Mouse (Mus musculus): Measurements from ENCODE around the gene C5ar2. TPM values are rescaled to one million over a fixed set of nuclear protein-coding genes. Genes with fewer than 3 reads are reported as not detected.
"Not testable (repeated sequence)": the region's sequence is repeated elsewhere in the genome, so short reads cannot be mapped to it uniquely, and the experiment has no call there.

The C5ar2 gene
- polyA plus RNA-seq, 1 experiment from 2014 or later, result 0.10 TPM

GRCm38 (mm10) chr7:16273081-16273765 lies 29.3 kb upstream of the C5ar2 start, which contains the start of gene Inafm1:
TSS of gene Inafm1 (minus strand) at chr7:16273617.
- H3K9ac ChIP-seq, result peak within 1 kb of the TSS; percentile 82
- WGBS, result under 1% methylated on average over 41 of the region's 49 CpGs

GRCm38 (mm10) chr7:16272681-16273080 lies 28.7 kb upstream of the C5ar2 start:
- peak; percentile 71 for ATAC-seq (ENCODE audit: low FRiP score, low read depth)
- H3K27ac ChIP-seq, result peak overlapping the region; percentile 91
- H3K9me3 ChIP-seq, result no peaks in the 10 kb centered on the region
- H3K36me3 ChIP-seq, result peaks cover 29% of the 10 kb centered on the region
- peaks cover 4% of the 10 kb centered on the region; the same call in 1 of the 2 replicates for H3K27me3 ChIP-seq
- H3K4me1 ChIP-seq, result peaks cover 28% of the 10 kb centered on the region
- H3K4me3 ChIP-seq, result peak overlapping the region; percentile 79
- peak overlapping the region; percentile 90 for H3K4me2 ChIP-seq (replicated peaks)
- H3K9ac ChIP-seq, result peak overlapping the region; percentile 82
- WGBS, result under 1% methylated on average over 43 of the region's 46 CpGs

More at GRCm38 (mm10) chr7:16273081-16273765, 29.3 kb upstream of the C5ar2 start, which contains the start of gene Inafm1:
- Histone ChIP-seq H3K36me3 (peaks cover 35% of the 10 kb centered on the region), H3K4me1 (peaks cover 28% of the 10 kb centered on the region), H3K27me3 (peaks cover 4% of the 10 kb centered on the region; the same call in 1 of the 2 replicates), H3K27ac (peak within 1 kb of the TSS; percentile 91), H3K9me3 (no peaks in the 10 kb centered on the region), H3K4me3 (peak within 1 kb of the TSS; percentile 79), H3K4me2 (replicated peaks) (peak within 1 kb of the TSS; percentile 90)
- ATAC-seq (ENCODE audit: low FRiP score, low read depth), result peak; percentile 86

GRCm38 (mm10) chr7:16271139-16271538 lies 27.2 kb upstream of the C5ar2 start:
- 75% methylated on average over 1 of the region's 1 CpGs for WGBS
- H3K27ac ChIP-seq, result no peak overlapping the region
- peaks cover 14% of the 10 kb centered on the region for H3K36me3 ChIP-seq
- H3K9me3 ChIP-seq, result 0 out of 2 replicates have a peak, but pooled peaks cover 2% of the 10 kb centered on the region
- no peak overlapping the region for H3K4me3 ChIP-seq
- H3K4me1 ChIP-seq, result peaks cover 28% of the 10 kb centered on the region
- H3K9ac ChIP-seq, result no peak overlapping the region; the same call in 1 of the 2 replicates
- ATAC-seq (ENCODE audit: low FRiP score, low read depth), result no peak
- 0 out of 2 replicates have a peak overlapping the region, but pooled peaks have one; percentile 90 for H3K4me2 ChIP-seq (replicated peaks)
- peaks cover 4% of the 10 kb centered on the region; the same call in 1 of the 2 replicates for H3K27me3 ChIP-seq

GRCm38 (mm10) chr7:16266593-16266992 lies 22.6 kb upstream of the C5ar2 start:
- peaks cover 15% of the 10 kb centered on the region; the same call in 1 of the 2 replicates for H3K9me3 ChIP-seq
- H3K9ac ChIP-seq; H3K4me3 ChIP-seq; H3K27me3 ChIP-seq; H3K27ac ChIP-seq; H3K36me3 ChIP-seq; H3K4me2 ChIP-seq (replicated peaks); ATAC-seq (ENCODE audit: low FRiP score, low read depth); H3K4me1 ChIP-seq: not testable (repeated sequence)
- 79% methylated on average over 7 of the region's 7 CpGs for WGBS

GRCm38 (mm10) chr7:16265856-16266255 lies 21.9 kb upstream of the C5ar2 start:
- Histone ChIP-seq H3K4me3 (no peak overlapping the region), H3K4me2 (replicated peaks) (no peak overlapping the region), H3K27me3 (no peaks in the 10 kb centered on the region), H3K4me1 (no peaks in the 10 kb centered on the region), H3K9ac (no peak overlapping the region), H3K27ac (no peak overlapping the region), H3K36me3 (peaks cover 3% of the 10 kb centered on the region; the same call in 1 of the 2 replicates), H3K9me3 (peaks cover 15% of the 10 kb centered on the region; the same call in 1 of the 2 replicates)
- no peak for ATAC-seq (ENCODE audit: low FRiP score, low read depth)
- 86% methylated on average over 11 of the region's 11 CpGs for WGBS

- Histone ChIP-seq H3K4me1 (no peaks in the 10 kb centered on the region), H3K9ac (no peak overlapping the region), H3K27ac (no peak overlapping the region), H3K36me3 (no peaks in the 10 kb centered on the region), H3K4me2 (replicated peaks) (no peak overlapping the region), H3K9me3 (peaks cover 15% of the 10 kb centered on the region; the same call in 1 of the 2 replicates), H3K4me3 (no peak overlapping the region), H3K27me3 (no peaks in the 10 kb centered on the region)
- 84% methylated on average over 5 of the region's 5 CpGs for WGBS
- no peak for ATAC-seq (ENCODE audit: low FRiP score, low read depth)
Measured at GRCm38 (mm10) chr7:16263843-16264242, 19.9 kb upstream of the C5ar2 start.

- Histone ChIP-seq H3K4me1 (no peaks in the 10 kb centered on the region), H3K27ac (no peak overlapping the region), H3K9ac (no peak overlapping the region), H3K27me3 (no peaks in the 10 kb centered on the region), H3K4me2 (replicated peaks) (no peak overlapping the region), H3K4me3 (no peak overlapping the region), H3K36me3 (no peaks in the 10 kb centered on the region), H3K9me3 (peaks cover 15% of the 10 kb centered on the region; the same call in 1 of the 2 replicates)
- ATAC-seq (ENCODE audit: low FRiP score, low read depth), result no peak
- WGBS, result 29% methylated on average over 8 of the region's 8 CpGs
Measured at GRCm38 (mm10) chr7:16263015-16263787, 19.2 kb upstream of the C5ar2 start.

- Histone ChIP-seq H3K27me3 (no peaks in the 10 kb centered on the region), H3K9ac (no peak overlapping the region), H3K4me1 (no peaks in the 10 kb centered on the region), H3K4me2 (replicated peaks) (no peak overlapping the region), H3K36me3 (no peaks in the 10 kb centered on the region), H3K4me3 (no peak overlapping the region), H3K27ac (no peak overlapping the region), H3K9me3 (peaks cover 13% of the 10 kb centered on the region; the same call in 1 of the 2 replicates)
- WGBS, result 73% methylated on average over 1 of the region's 1 CpGs
- ATAC-seq (ENCODE audit: low FRiP score, low read depth), result no peak
Measured at GRCm38 (mm10) chr7:16261097-16261496, 17.1 kb upstream of the C5ar2 start.

- Histone ChIP-seq H3K4me2 (replicated peaks) (no peak within 1 kb of the TSS), H3K4me3 (no peak within 1 kb of the TSS), H3K27me3 (no peaks in the 10 kb centered on the region), H3K9ac (no peak within 1 kb of the TSS), H3K4me1 (no peaks in the 10 kb centered on the region), H3K9me3 (no peaks in the 10 kb centered on the region), H3K36me3 (no peaks in the 10 kb centered on the region), H3K27ac (no peak within 1 kb of the TSS)
- no peak for ATAC-seq (ENCODE audit: low FRiP score, low read depth)
- WGBS, result 82% methylated on average over 5 of the region's 5 CpGs
Measured at GRCm38 (mm10) chr7:16259110-16259590, 15.2 kb upstream of the C5ar2 start, which contains the start of gene C5ar1. TSS of gene C5ar1 (minus strand) at chr7:16259540.

- no peak overlapping the region for H3K9ac ChIP-seq
- no peak overlapping the region for H3K27ac ChIP-seq
- no peaks in the 10 kb centered on the region for H3K27me3 ChIP-seq
- no peaks in the 10 kb centered on the region for H3K4me1 ChIP-seq
- WGBS, result 89% methylated on average over 11 of the region's 11 CpGs
- H3K9me3 ChIP-seq, result no peaks in the 10 kb centered on the region
- no peak overlapping the region for H3K4me2 ChIP-seq (replicated peaks)
- H3K36me3 ChIP-seq, result no peaks in the 10 kb centered on the region
- ATAC-seq (ENCODE audit: low FRiP score, low read depth), result no peak
- no peak overlapping the region for H3K4me3 ChIP-seq
Measured at GRCm38 (mm10) chr7:16257830-16258229, 13.9 kb upstream of the C5ar2 start.

GRCm38 (mm10) chr7:16255963-16256362 lies 12.0 kb upstream of the C5ar2 start:
- H3K4me3 ChIP-seq; H3K9me3 ChIP-seq; H3K9ac ChIP-seq; H3K27me3 ChIP-seq; H3K4me1 ChIP-seq; H3K4me2 ChIP-seq (replicated peaks); H3K27ac ChIP-seq; H3K36me3 ChIP-seq; ATAC-seq (ENCODE audit: low FRiP score, low read depth): not testable (repeated sequence)
- 81% methylated on average over 4 of the region's 4 CpGs for WGBS

GRCm38 (mm10) chr7:16254195-16254594 lies 10.2 kb upstream of the C5ar2 start:
- H3K9me3 ChIP-seq, result no peaks in the 10 kb centered on the region
- H3K9ac ChIP-seq, result no peak overlapping the region
- 67% methylated on average over 4 of the region's 4 CpGs for WGBS
- H3K36me3 ChIP-seq, result no peaks in the 10 kb centered on the region
- no peak overlapping the region for H3K4me2 ChIP-seq (replicated peaks)
- ATAC-seq (ENCODE audit: low FRiP score, low read depth), result no peak
- no peaks in the 10 kb centered on the region for H3K4me1 ChIP-seq
- no peaks in the 10 kb centered on the region for H3K27me3 ChIP-seq
- H3K4me3 ChIP-seq, result no peak overlapping the region
- no peak overlapping the region for H3K27ac ChIP-seq
